Mouse (Mus musculus) CH12.LX (cell line): ENCODE data around the gene D10Jhu81e. TPM values are rescaled to one million over a fixed set of nuclear protein-coding genes. Genes with fewer than 3 reads are reported as not detected.
"Not testable (repeated sequence)": the region's sequence is repeated elsewhere in the genome, so short reads cannot be mapped to it uniquely, and the experiment has no call there.

Experiments
- DNase-seq: peaks from one replicate; pipeline ENCODE4 v3.0.0-alpha.2; 2013; ENCODE audit errors: extremely low read depth
- H3K27ac ChIP-seq: 2 replicates; pipeline ENCODE4 v1.5.1; 2012; ENCODE audit warnings: low read depth, mild to moderate bottlenecking, control low read depth, moderate library complexity; ENCODE audit not compliant: insufficient read depth
- H3K27me3 ChIP-seq: replicated peaks from 2 replicates; pipeline ENCODE3; 2012; ENCODE audit warnings: inconsistent platforms
- H3K36me3 ChIP-seq, 2 experiments: replicated peaks in 1 of 2; 2 replicates each; pipeline versions ENCODE3 to v1.6.1; 2012; ENCODE audit warnings: inconsistent platforms in 1 of 2, low read length in 1 of 2, mild to moderate bottlenecking in 1 of 2, mixed read lengths in 1 of 2, moderate library complexity in 1 of 2; ENCODE audit not compliant: control insufficient read depth in 1 of 2, insufficient read depth in 1 of 2
- H3K4me1 ChIP-seq, 2 experiments: 2 replicates each; pipeline ENCODE4 v1.6.1; 2012; ENCODE audit warnings: inconsistent platforms in 1 of 2, moderate library complexity in 1 of 2; ENCODE audit not compliant: insufficient read depth in 2 of 2, control insufficient read depth in 1 of 2
- H3K4me2 ChIP-seq: 2 replicates; pipeline ENCODE4 v1.6.1; 2012; ENCODE audit warnings: low read depth, mild to moderate bottlenecking, control low read depth; ENCODE audit not compliant: poor library complexity, insufficient read depth, severe bottlenecking
- H3K4me3 ChIP-seq, 3 experiments: fragments of 150-350 bp in 1 of 3; sonication (generic) in 1 of 3; replicated peaks in 1 of 3; 2 replicates each; pipeline versions ENCODE3 to v1.5.1; 2011 to 2012; ENCODE audit warnings: low read depth in 2 of 3, low read length in 2 of 3, mild to moderate bottlenecking in 2 of 3, moderate library complexity in 2 of 3, control low read depth in 1 of 3, improper control_type of control experiment in 1 of 3, inconsistent platforms in 1 of 3, mixed read lengths in 1 of 3; ENCODE audit not compliant: poor library complexity in 1 of 3
- H3K79me2 ChIP-seq: replicated peaks from 2 replicates; pipeline ENCODE4 v1.6.1; 2012; ENCODE audit warnings: mild to moderate bottlenecking, moderate library complexity; ENCODE audit not compliant: control insufficient read depth, poor library complexity, insufficient read depth, severe bottlenecking; ENCODE audit errors: extremely low read depth
- H3K9ac ChIP-seq: 2 replicates; pipeline ENCODE4 v1.6.1; 2012; ENCODE audit warnings: low read depth, mild to moderate bottlenecking, control low read depth, moderate library complexity; ENCODE audit not compliant: insufficient read depth
- H3K9me3 ChIP-seq: replicated peaks from 2 replicates; pipeline ENCODE3; 2012; ENCODE audit warnings: low read length, inconsistent platforms, mixed read lengths
- BHLHE40 ChIP-seq: IDR thresholded peaks from 2 replicates; pipeline ENCODE4 v1.6.1; 2011; ENCODE audit warnings: mild to moderate bottlenecking, low read depth, low read length, improper control_type of control experiment
- CHD2 ChIP-seq: IDR thresholded peaks from 2 replicates; pipeline ENCODE4 v1.6.1; 2011; ENCODE audit warnings: low read length, improper control_type of control experiment
- ELF1 ChIP-seq: IDR thresholded peaks from 2 replicates; pipeline ENCODE4 v1.6.1; 2014; ENCODE audit warnings: low read depth, mild to moderate bottlenecking, inconsistent platforms, low read length, improper control_type of control experiment
- GABPA ChIP-seq: IDR thresholded peaks from 2 replicates; pipeline ENCODE4 v1.6.1; 2012; ENCODE audit warnings: low read depth, low read length, improper control_type of control experiment, inconsistent platforms; ENCODE audit not compliant: insufficient replicate concordance
- IRF4 ChIP-seq: IDR thresholded peaks from 2 replicates; pipeline ENCODE4 v1.6.1; 2014; ENCODE audit warnings: low read depth, mild to moderate bottlenecking, inconsistent platforms, low read length, improper control_type of control experiment
- JUN ChIP-seq: IDR thresholded peaks from 2 replicates; pipeline ENCODE4 v1.6.1; 2011; ENCODE audit warnings: low read depth, mild to moderate bottlenecking, low read length, improper control_type of control experiment, moderate library complexity; ENCODE audit not compliant: insufficient read depth
- JUND ChIP-seq: conservative IDR thresholded peaks from 2 replicates; pipeline ENCODE4 v1.6.1; 2011; ENCODE audit warnings: low read depth, low read length, improper control_type of control experiment
- KAT2A ChIP-seq: IDR thresholded peaks from 2 replicates; pipeline ENCODE4 v1.6.1; 2012; ENCODE audit warnings: low read length, improper control_type of control experiment, inconsistent platforms; ENCODE audit not compliant: insufficient replicate concordance
- MAFK ChIP-seq: IDR thresholded peaks from 2 replicates; pipeline ENCODE4 v1.6.1; 2011; ENCODE audit warnings: low read length, improper control_type of control experiment; ENCODE audit not compliant: insufficient replicate concordance
- MAX ChIP-seq: IDR thresholded peaks from 2 replicates; pipeline ENCODE4 v1.6.1; 2011; ENCODE audit warnings: low read length, improper control_type of control experiment
- MAZ ChIP-seq: IDR thresholded peaks from 2 replicates; pipeline ENCODE4 v1.6.1; 2012; ENCODE audit warnings: low read depth, mild to moderate bottlenecking, inconsistent platforms, low read length, improper control_type of control experiment, moderate library complexity
- MEF2A ChIP-seq: IDR thresholded peaks from 2 replicates; pipeline ENCODE4 v1.6.1; 2014; ENCODE audit warnings: low read depth, mild to moderate bottlenecking, inconsistent platforms, low read length, improper control_type of control experiment, borderline replicate concordance
- MXI1 ChIP-seq: IDR thresholded peaks from 2 replicates; pipeline ENCODE4 v1.6.1; 2011; ENCODE audit warnings: mild to moderate bottlenecking, low read depth, low read length, improper control_type of control experiment
- NELFE ChIP-seq: IDR thresholded peaks from 2 replicates; pipeline ENCODE4 v1.6.1; 2011; ENCODE audit warnings: low read depth, low read length, improper control_type of control experiment
- NRF1 ChIP-seq: IDR thresholded peaks from 2 replicates; pipeline ENCODE4 v1.6.1; 2014; ENCODE audit warnings: low read depth, mild to moderate bottlenecking, inconsistent platforms, low read length, improper control_type of control experiment, moderate library complexity
- POLR2A ChIP-seq: IDR thresholded peaks from 2 replicates; pipeline ENCODE4 v1.6.1; 2011; ENCODE audit warnings: low read depth, mild to moderate bottlenecking, improper control_type of control experiment, low read length
- POLR2AphosphoS2 ChIP-seq: IDR thresholded peaks from 2 replicates; pipeline ENCODE4 v1.6.1; 2011; ENCODE audit warnings: low read depth, low read length, improper control_type of control experiment
- RAD21 ChIP-seq: IDR thresholded peaks from 2 replicates; pipeline ENCODE4 v1.6.1; 2011; ENCODE audit warnings: low read depth, mild to moderate bottlenecking, low read length, improper control_type of control experiment, moderate library complexity
- RCOR1 ChIP-seq: conservative IDR thresholded peaks from 2 replicates; pipeline ENCODE4 v1.6.1; 2012; ENCODE audit warnings: low read depth, mild to moderate bottlenecking, inconsistent platforms, low read length, improper control_type of control experiment
- TCF12 ChIP-seq: IDR thresholded peaks from 2 replicates; pipeline ENCODE4 v1.6.1; 2014; ENCODE audit warnings: low read depth, mild to moderate bottlenecking, inconsistent platforms, low read length, improper control_type of control experiment
- UBTF ChIP-seq: IDR thresholded peaks from 2 replicates; pipeline ENCODE4 v1.6.1; 2012; ENCODE audit warnings: low read depth, mild to moderate bottlenecking, inconsistent platforms, low read length, improper control_type of control experiment, moderate library complexity
- USF1 ChIP-seq: IDR thresholded peaks from 2 replicates; pipeline ENCODE4 v1.6.1; 2014; ENCODE audit warnings: low read depth, mild to moderate bottlenecking, inconsistent platforms, low read length, improper control_type of control experiment
- USF2 ChIP-seq: conservative IDR thresholded peaks from 2 replicates; pipeline ENCODE4 v1.6.1; 2011; ENCODE audit warnings: low read depth, low read length, improper control_type of control experiment
- ZKSCAN1 ChIP-seq: IDR thresholded peaks from 2 replicates; pipeline ENCODE4 v1.6.1; 2012; ENCODE audit warnings: low read depth, inconsistent platforms, low read length, improper control_type of control experiment, borderline replicate concordance
- ZNF384 ChIP-seq: IDR thresholded peaks from 2 replicates; pipeline ENCODE4 v1.6.1; 2012; ENCODE audit warnings: low read depth, low read length, improper control_type of control experiment, inconsistent platforms
- dilution Hi-C: fragments of 300-500 bp; cut with MboI; formaldehyde crosslinking; loops from 2 replicates; pipeline ENCODE4 v1.14.3; 2020; ENCODE audit warnings: low sequenced_read_pairs; ENCODE audit not compliant: extremely low pct_unique_long_range_greater_than_20kb, extremely low pct_ligation_motif_present
- in situ Hi-C: fragments of 300-500 bp; cut with MboI; formaldehyde crosslinking; loops from 3 replicates; pipeline ENCODE4 v1.14.3; 2019; ENCODE audit warnings: low sequenced_read_pairs, low pct_ligation_motif_present, low pct_unique_long_range_greater_than_20kb, mixed read lengths
- polyA plus RNA-seq: library from polyadenylated mRNA; unstranded; fragments of >175 nt; gene quantifications from 2 replicates; pipeline ENCODE4 v1.2.1, GENCODE M21; 2012; ENCODE audit warnings: low read depth; ENCODE audit not compliant: insufficient read length
- total RNA-seq, 2 experiments: library from RNA; depleted of rRNA; stranded (reverse); fragments of 300-350 nt in 1 of 2; fragments of >200 nt in 1 of 2; gene quantifications; 2 replicates each; pipeline ENCODE4 v1.2.3; 2012 to 2014

D10Jhu81e gene
- total and polyA plus RNA-seq, 3 experiments = 29.9 to 51.0 (median 45.7) TPM

DNA sequence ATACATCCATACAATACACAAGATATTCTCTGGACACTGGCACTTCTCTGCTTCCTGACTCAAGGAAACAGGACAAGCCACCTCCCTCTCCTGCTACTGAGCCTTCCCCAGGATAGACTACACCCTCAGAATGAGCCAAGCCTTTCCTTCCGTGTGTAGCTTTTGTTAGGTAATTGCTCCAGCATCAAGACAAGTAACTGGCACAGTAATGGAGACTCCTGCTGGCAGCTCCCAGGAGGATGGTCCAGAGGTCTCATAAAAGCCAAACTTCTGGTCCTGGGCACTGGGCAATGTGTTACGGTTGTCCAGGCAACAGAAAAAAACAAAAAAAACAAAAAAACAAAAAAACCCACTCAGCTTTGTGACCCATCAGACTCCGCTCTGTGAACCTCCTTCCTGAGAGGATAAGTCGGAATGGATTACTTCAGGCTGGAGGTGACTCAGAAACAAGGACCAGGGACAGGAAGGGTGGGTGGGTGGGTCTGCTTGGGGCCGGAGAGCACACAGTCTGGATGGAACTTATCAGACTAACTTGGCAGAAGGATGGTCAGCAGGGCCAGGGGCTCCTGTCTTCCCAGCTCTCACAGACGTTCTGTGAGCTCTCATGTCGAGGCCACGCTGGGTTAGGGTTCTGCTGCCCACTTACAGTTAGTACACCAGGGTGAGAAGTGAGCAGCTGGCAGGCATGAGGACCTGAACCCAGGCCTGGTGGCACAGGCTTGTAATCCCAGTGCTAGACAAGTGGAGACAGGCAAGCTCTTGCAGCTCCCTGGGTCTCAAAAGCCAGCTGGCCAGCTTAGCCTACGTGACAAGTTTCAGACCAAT is 42.3 kb downstream of the D10Jhu81e start:
- no peak overlapping the region for H3K9ac ChIP-seq
- no peak overlapping the region for H3K4me3 ChIP-seq
- peaks cover 19% of the 10 kb centered on the region for H3K27me3 ChIP-seq
- in situ Hi-C loops (no loop called here), dilution Hi-C loops (no loop called here)
- H3K9me3 ChIP-seq = no peaks in the 10 kb centered on the region
- no peak for DNase-seq
- TF ChIP-seq IRF4 (no peak), MAFK (no peak), JUND (no peak), RCOR1 (no peak), TCF12 (no peak), MEF2A (no peak), MAZ (no peak), RAD21 (no peak), MAX (no peak), NRF1 (no peak), CHD2 (no peak), USF1 (no peak), GABPA (no peak)
- no peaks in the 10 kb centered on the region for H3K36me3 ChIP-seq
- H3K4me2 ChIP-seq = no peak overlapping the region
- peaks cover 0 to 8% of the 10 kb centered on the region in 2 experiments; a peak in 2 of 4 replicates for H3K4me1 ChIP-seq
- no peaks in the 10 kb centered on the region for H3K79me2 ChIP-seq
- no peak overlapping the region for H3K27ac ChIP-seq

DNA sequence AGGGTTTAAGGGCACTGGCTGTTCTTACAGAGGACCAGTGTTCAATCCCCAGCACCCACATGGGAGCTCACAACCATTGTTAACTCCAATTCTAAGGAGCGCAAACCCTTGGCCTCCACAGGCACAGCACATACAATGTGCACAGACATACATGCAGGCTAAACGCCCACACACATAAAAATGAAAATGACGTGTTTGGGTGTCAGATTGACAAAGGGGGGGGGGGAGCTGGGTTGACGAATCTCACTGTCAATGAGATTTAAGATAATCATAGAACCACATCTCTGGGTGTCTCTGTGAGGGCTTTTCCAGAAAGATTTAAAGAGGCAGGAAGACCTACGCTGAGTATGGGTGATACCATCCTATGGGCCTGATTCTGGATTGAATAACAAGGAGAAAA is 43.3 kb downstream of the D10Jhu81e start:
- no peak for DNase-seq
- dilution Hi-C loops = no loop called here
- H3K9ac ChIP-seq = no peak overlapping the region
- peaks cover 17% of the 10 kb centered on the region for H3K27me3 ChIP-seq
- in situ Hi-C loops = no loop called here
- no peak for TF ChIP-seq RCOR1
- TF ChIP-seq BHLHE40 = no peak
- no peak for TF ChIP-seq ZKSCAN1
- TF ChIP-seq USF2 = no peak
- TF ChIP-seq MXI1 = no peak
- TF ChIP-seq GABPA = no peak
- no peak for TF ChIP-seq UBTF
- no peak for TF ChIP-seq NELFE
- no peak for TF ChIP-seq ZNF384
- no peak for TF ChIP-seq MAX
- no peak for TF ChIP-seq CHD2
- TF ChIP-seq ELF1 = no peak
- no peak for TF ChIP-seq TCF12
- no peak for TF ChIP-seq USF1
- TF ChIP-seq KAT2A = no peak
- TF ChIP-seq NRF1 = no peak
- no peak for TF ChIP-seq POLR2AphosphoS2
- TF ChIP-seq IRF4 = no peak
- TF ChIP-seq JUN = no peak
- no peak for TF ChIP-seq POLR2A
- H3K4me1 ChIP-seq = peaks cover 0 to 8% of the 10 kb centered on the region in 2 experiments; a peak in 2 of 4 replicates
- H3K79me2 ChIP-seq = no peaks in the 10 kb centered on the region
- H3K4me2 ChIP-seq = no peak overlapping the region
- no peaks in the 10 kb centered on the region for H3K36me3 ChIP-seq
- no peak overlapping the region for H3K4me3 ChIP-seq
- H3K9me3 ChIP-seq = no peaks in the 10 kb centered on the region
- no peak overlapping the region for H3K27ac ChIP-seq

GRCm38 (mm10) chr10:78125061-78125460 is 44.5 kb downstream of the D10Jhu81e start:
- H3K79me2 ChIP-seq, H3K36me3 ChIP-seq, in situ Hi-C loops, DNase-seq, H3K4me2 ChIP-seq, H3K9me3 ChIP-seq, H3K4me1 ChIP-seq, dilution Hi-C loops, H3K27ac ChIP-seq, H3K4me3 ChIP-seq, H3K9ac ChIP-seq: not testable (repeated sequence)
- peaks cover 13% of the 10 kb centered on the region for H3K27me3 ChIP-seq
